Mouse (Mus musculus) embryo, embryonic 10 days (tissue): ENCODE data around the gene Plcg1.

Experiments
- DNase-seq: peaks from one replicate; pipeline ENCODE4 v3.0.0-alpha.2; 2015; ENCODE audit warnings: low spot score

Gene Plcg1

GRCm38 (mm10) chr2:160770409-160770808, 39.3 kb downstream of the Plcg1 start:
- no peak for DNase-seq

GRCm38 (mm10) chr2:160770871-160771270, 39.8 kb downstream of the Plcg1 start:
- no peak for DNase-seq

GRCm38 (mm10) chr2:160771325-160772276, 40.5 kb downstream of the Plcg1 start:
- DNase-seq = no peak

- DNase-seq = no peak
Observed at GRCm38 (mm10) chr2:160778034-160778433, 46.9 kb downstream of the Plcg1 start.

GRCm38 (mm10) chr2:160780154-160780833, 49.2 kb downstream of the Plcg1 start:
- no peak for DNase-seq

GRCm38 (mm10) chr2:160780834-160781219, 49.7 kb downstream of the Plcg1 start:
- no peak for DNase-seq

GRCm38 (mm10) chr2:160786333-160786732, 55.2 kb downstream of the Plcg1 start:
- DNase-seq = no peak

- no peak for DNase-seq
Observed at GRCm38 (mm10) chr2:160789046-160789445, 57.9 kb downstream of the Plcg1 start.

GRCm38 (mm10) chr2:160789741-160790140, 58.6 kb downstream of the Plcg1 start:
- no peak for DNase-seq

- DNase-seq = no peak
Observed at GRCm38 (mm10) chr2:160793117-160793516, 62.0 kb downstream of the Plcg1 start.

GRCm38 (mm10) chr2:160796973-160797372, 65.9 kb downstream of the Plcg1 start:
- no peak for DNase-seq

GRCm38 (mm10) chr2:160798206-160798605, 67.1 kb downstream of the Plcg1 start:
- DNase-seq = no peak

- DNase-seq = no peak
Observed at GRCm38 (mm10) chr2:160800967-160801366, 69.9 kb downstream of the Plcg1 start.

- DNase-seq = no peak
Observed at GRCm38 (mm10) chr2:160802326-160802725, 71.2 kb downstream of the Plcg1 start.

GRCm38 (mm10) chr2:160804794-160805527, 73.9 kb downstream of the Plcg1 start:
- DNase-seq = peak; percentile 26

- no peak for DNase-seq
Observed at GRCm38 (mm10) chr2:160806091-160806521, 75.0 kb downstream of the Plcg1 start.

- DNase-seq = no peak
Observed at GRCm38 (mm10) chr2:160810376-160810775, 79.3 kb downstream of the Plcg1 start.

- no peak for DNase-seq
Observed at GRCm38 (mm10) chr2:160810802-160811201, 79.7 kb downstream of the Plcg1 start.
